Mouse (Mus musculus) lung, postnatal 0 days (tissue): Measurements from ENCODE around the gene Atp6v1g2.

Source experiments
- CTCF ChIP-seq: IDR thresholded peaks from 2 replicates; pipeline ENCODE4 v1.5.1; 2016; ENCODE audit warnings: antibody characterized with exemption, mild to moderate bottlenecking
- EP300 ChIP-seq: IDR thresholded peaks from 2 replicates; pipeline ENCODE4 v1.6.1; 2016; ENCODE audit warnings: antibody characterized with exemption, mild to moderate bottlenecking, control low read depth

DNA sequence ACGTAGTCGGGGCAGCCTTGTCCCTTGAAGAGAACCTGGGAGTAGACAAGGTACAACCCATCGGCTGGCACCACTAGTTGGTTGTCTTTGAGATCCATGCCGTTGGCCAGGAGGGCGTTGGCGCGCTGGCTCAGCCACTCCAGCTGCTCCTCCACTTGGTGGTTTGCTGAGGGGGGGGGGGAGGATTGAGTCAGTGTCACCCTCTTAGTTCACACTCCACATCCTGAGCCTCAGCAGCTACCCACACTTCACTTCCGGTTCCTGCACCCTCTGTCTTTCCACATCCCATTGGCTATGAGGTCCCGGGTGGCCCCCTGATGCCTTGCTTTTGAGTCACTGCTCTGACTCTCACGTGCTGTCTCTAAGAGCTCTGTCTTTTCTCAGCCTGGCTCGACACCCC, 33.1 kb upstream of the Atp6v1g2 start:
- no peak for TF ChIP-seq EP300
- TF ChIP-seq CTCF = no peak
